Mouse (Mus musculus): ENCODE data around the gene Yif1b.

DNA sequence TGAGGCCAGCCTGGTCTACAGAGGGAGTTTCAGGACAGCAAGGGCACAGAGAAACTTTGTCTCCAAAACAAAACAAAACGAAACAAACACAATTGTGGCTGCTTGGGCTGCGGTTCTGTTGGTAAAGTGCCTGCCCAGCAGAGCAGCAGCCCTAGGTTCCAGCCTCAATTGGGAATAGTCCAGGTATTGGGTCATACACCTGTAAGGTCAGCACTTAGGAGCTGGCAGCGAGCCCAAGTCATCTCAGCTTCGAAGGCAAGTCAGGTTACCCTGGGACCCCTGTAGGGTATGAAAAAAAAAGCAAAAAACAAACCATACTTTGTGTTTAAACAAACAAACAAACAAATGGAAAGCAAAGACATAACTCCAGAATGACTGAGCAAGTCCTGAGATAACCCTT is 17.7 kb downstream of the Yif1b start:
- TF ChIP-seq CTCF (IDR thresholded peaks at IDR 0.05; ENCODE audit: borderline replicate concordance, insufficient read depth, low read depth, low read length) (no peak), POLR2A (IDR thresholded peaks at IDR 0.05; ENCODE audit: borderline replicate concordance, insufficient read depth, low read length) (no peak)

Data from cerebellum, adult 2 months (tissue).